Mouse (Mus musculus): ENCODE data around the gene Ctrb1. TPM values are rescaled to one million over a fixed set of nuclear protein-coding genes. Genes with fewer than 3 reads are reported as not detected.

Gene Ctrb1
- polyA plus RNA-seq, 1 experiment from 2014 or later = 387 TPM

DNA sequence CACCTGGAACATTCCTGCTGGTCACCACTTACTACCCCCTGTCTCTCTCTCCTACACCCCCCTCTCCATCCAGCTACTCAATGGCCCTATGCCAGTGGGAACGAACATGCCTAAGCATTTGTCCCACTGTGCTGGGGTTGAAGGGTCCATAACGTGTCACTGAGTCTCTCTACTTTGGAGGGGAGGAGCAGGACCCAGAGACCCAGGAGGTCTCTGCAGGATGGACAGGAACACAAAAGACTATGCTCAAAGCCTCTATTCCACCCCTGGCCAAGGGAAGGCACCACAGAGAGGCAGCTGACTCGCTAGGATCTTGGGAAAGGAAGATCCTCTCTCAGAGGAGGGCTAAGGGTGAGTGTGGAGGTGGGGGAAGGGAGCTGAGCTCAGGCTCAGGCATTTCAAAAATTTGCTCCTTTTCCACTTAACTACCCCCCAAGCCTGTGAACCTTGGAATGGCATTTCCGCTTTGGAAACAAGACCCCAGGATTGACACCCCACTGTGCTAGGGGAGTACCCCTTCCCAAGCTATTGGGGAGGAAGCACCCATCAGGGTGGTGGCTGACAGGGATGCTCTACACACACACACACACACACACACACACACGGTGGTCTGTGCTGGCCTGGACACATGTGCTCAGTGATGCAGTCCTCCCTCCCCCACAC is 42.9 kb upstream of the Ctrb1 start:
- no peaks in the 10 kb centered on the region for H3K9me3 ChIP-seq (ENCODE audit: control insufficient read depth, low read length)
- H3K4me3 ChIP-seq (ENCODE audit: low read depth, low read length) = no peak overlapping the region
- H3K4me1 ChIP-seq (replicated peaks; ENCODE audit: control insufficient read depth, insufficient read depth, low read length) = peaks cover 69% of the 10 kb centered on the region
- H3K36me3 ChIP-seq (ENCODE audit: control insufficient read depth, insufficient read depth, low read length) = 0 out of 2 replicates have a peak, but pooled peaks cover 3% of the 10 kb centered on the region
- peak overlapping the region; percentile 22 for H3K4me2 ChIP-seq (ENCODE audit: low read length)
- peak overlapping the region; percentile 86 for H3K27ac ChIP-seq (ENCODE audit: low read depth)
- WGBS = 12% methylated on average over 5 of the region's 5 CpGs
- DNase-seq (ENCODE audit: low spot score) (no peak), ATAC-seq (replicated peaks; ENCODE audit: low FRiP score, low TSS enrichment, low read depth) (no peak)
- peak overlapping the region; percentile 16; the same call in 1 of the 2 replicates for H3K9ac ChIP-seq (ENCODE audit: low read length)
- no peaks in the 10 kb centered on the region for H3K27me3 ChIP-seq (replicated peaks; ENCODE audit: control insufficient read depth, insufficient read depth, low read length)

DNA sequence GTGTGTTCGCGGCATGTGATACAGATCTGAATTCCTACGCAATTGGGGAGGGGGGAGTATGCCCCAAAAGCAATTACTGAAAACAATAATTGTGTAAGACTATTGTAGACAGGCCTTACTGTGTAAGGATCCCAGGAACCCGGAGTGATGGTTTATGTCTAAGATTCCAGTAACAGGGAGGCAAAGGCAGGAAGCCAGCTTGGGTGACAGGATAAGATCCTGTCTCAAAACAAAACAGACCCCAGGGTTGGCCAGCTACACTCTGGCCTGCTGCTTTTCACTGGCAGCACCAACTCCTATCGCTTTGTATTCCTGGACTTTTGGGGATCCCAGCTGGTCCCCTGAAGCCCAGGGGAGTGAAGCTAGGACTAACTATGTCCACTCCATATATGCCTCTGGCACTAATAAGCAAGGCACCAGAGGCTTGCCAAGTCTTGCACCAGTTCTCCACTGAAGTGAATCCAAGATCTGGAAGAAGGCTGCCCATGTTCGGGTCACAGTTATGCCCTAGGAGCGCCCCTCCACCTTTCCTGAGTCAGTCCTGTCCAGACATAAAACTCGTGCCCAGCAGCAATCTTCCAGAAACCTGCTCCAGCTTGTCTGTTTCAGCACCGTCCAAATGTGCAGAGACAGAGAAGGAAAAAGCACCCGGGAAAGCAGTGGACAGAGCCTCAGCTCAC is 41.7 kb upstream of the Ctrb1 start:
- ATAC-seq (replicated peaks; ENCODE audit: low FRiP score, low TSS enrichment, low read depth) = 0 out of 2 replicates have a peak, but pooled peaks have one; percentile 1
- H3K4me1 ChIP-seq (replicated peaks; ENCODE audit: control insufficient read depth, insufficient read depth, low read length) = peaks cover 67% of the 10 kb centered on the region
- peak overlapping the region; percentile 86 for H3K27ac ChIP-seq (ENCODE audit: low read depth)
- 20% methylated on average over 10 of the region's 10 CpGs for WGBS
- H3K4me2 ChIP-seq (ENCODE audit: low read length) = peak overlapping the region; percentile 77
- no peak for DNase-seq (ENCODE audit: low spot score)
- H3K27me3 ChIP-seq (replicated peaks; ENCODE audit: control insufficient read depth, insufficient read depth, low read length) = no peaks in the 10 kb centered on the region
- 0 out of 2 replicates have a peak overlapping the region, but pooled peaks have one; percentile 20 for H3K9ac ChIP-seq (ENCODE audit: low read length)
- no peaks in the 10 kb centered on the region for H3K9me3 ChIP-seq (ENCODE audit: control insufficient read depth, low read length)
- peak overlapping the region; percentile 86 for H3K4me3 ChIP-seq (ENCODE audit: low read depth, low read length)
- H3K36me3 ChIP-seq (ENCODE audit: control insufficient read depth, insufficient read depth, low read length) = 0 out of 2 replicates have a peak, but pooled peaks cover 3% of the 10 kb centered on the region

DNA sequence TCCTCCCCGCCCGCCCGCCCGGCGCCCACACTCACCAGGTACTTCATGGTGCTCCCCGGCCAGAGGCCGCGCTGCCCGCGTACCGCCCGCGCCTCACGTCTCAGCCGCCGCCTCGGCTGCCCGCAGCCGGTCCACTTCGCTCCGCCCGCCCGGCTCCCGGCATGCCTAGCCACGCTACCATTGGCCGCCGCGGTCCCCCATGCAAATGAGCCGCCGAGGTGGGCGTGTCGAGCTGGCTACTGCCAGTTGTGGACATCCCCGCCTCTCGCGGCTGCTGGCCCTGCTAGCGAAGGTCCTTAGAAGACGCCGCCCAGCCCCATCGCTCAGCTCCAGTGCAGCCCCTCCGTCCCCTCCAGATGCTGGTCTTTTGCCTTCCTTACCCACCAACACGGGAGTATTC is 41.2 kb upstream of the Ctrb1 start:
- Histone ChIP-seq H3K9ac (ENCODE audit: low read length) (peak overlapping the region; percentile 80), H3K27ac (ENCODE audit: low read depth) (peak overlapping the region; percentile 86), H3K36me3 (ENCODE audit: control insufficient read depth, insufficient read depth, low read length) (no peaks in the 10 kb centered on the region), H3K4me2 (ENCODE audit: low read length) (peak overlapping the region; percentile 77), H3K27me3 (replicated peaks; ENCODE audit: control insufficient read depth, insufficient read depth, low read length) (no peaks in the 10 kb centered on the region), H3K4me3 (ENCODE audit: low read depth, low read length) (peak overlapping the region; percentile 86), H3K9me3 (ENCODE audit: control insufficient read depth, low read length) (no peaks in the 10 kb centered on the region), H3K4me1 (replicated peaks; ENCODE audit: control insufficient read depth, insufficient read depth, low read length) (peaks cover 70% of the 10 kb centered on the region)
- ATAC-seq (replicated peaks; ENCODE audit: low FRiP score, low TSS enrichment, low read depth) (peak; percentile 94), DNase-seq (ENCODE audit: low spot score) (peak; percentile 95)
- WGBS = 1% methylated on average over 28 of the region's 41 CpGs

DNA sequence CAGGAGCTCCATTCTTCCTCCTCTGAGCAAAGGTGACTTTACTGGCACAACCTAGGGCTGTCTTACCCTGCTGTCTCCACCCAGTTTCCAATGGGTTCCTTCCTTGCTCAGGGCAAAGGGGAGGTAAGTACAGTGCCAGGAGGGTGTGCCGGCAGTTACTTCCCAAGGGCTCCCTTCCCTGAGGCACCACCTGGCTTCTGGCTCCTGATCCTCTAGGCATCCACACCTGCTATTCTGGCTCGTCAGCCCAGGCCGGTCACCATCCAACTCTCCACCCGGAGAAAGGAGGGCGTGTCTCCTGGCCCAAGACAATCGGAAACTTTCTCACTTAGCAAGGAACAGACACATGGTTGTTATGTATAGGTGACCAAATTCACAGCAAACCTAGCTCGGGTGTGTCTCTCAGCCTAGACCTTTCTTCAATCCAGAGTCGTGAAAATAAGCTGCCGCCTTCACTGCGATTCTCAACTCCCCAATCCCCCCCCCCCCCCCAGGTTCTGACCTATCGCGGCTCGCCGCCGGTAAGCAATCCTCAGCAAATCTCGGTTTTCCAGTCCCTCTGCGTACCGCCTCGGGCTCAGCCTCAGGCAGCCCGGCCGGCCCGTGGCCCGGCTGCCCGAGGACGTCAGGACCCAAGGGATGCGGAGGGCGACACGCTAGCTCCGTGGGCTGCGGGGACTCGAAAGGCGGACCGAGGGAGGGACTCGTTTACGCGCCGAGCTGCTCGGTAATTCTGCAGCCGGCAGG is 40.6 kb upstream of the Ctrb1 start:
- Histone ChIP-seq H3K36me3 (ENCODE audit: control insufficient read depth, insufficient read depth, low read length) (no peaks in the 10 kb centered on the region), H3K4me2 (ENCODE audit: low read length) (peak overlapping the region; percentile 77), H3K27me3 (replicated peaks; ENCODE audit: control insufficient read depth, insufficient read depth, low read length) (no peaks in the 10 kb centered on the region), H3K27ac (ENCODE audit: low read depth) (peak overlapping the region; percentile 86), H3K9ac (ENCODE audit: low read length) (peak overlapping the region; percentile 80), H3K4me1 (replicated peaks; ENCODE audit: control insufficient read depth, insufficient read depth, low read length) (peaks cover 70% of the 10 kb centered on the region), H3K9me3 (ENCODE audit: control insufficient read depth, low read length) (no peaks in the 10 kb centered on the region), H3K4me3 (ENCODE audit: low read depth, low read length) (peak overlapping the region; percentile 86)
- ATAC-seq (replicated peaks; ENCODE audit: low FRiP score, low TSS enrichment, low read depth) (peak; percentile 45), DNase-seq (ENCODE audit: low spot score) (peak; percentile 72)
- under 1% methylated on average over 37 of the region's 39 CpGs for WGBS

DNA sequence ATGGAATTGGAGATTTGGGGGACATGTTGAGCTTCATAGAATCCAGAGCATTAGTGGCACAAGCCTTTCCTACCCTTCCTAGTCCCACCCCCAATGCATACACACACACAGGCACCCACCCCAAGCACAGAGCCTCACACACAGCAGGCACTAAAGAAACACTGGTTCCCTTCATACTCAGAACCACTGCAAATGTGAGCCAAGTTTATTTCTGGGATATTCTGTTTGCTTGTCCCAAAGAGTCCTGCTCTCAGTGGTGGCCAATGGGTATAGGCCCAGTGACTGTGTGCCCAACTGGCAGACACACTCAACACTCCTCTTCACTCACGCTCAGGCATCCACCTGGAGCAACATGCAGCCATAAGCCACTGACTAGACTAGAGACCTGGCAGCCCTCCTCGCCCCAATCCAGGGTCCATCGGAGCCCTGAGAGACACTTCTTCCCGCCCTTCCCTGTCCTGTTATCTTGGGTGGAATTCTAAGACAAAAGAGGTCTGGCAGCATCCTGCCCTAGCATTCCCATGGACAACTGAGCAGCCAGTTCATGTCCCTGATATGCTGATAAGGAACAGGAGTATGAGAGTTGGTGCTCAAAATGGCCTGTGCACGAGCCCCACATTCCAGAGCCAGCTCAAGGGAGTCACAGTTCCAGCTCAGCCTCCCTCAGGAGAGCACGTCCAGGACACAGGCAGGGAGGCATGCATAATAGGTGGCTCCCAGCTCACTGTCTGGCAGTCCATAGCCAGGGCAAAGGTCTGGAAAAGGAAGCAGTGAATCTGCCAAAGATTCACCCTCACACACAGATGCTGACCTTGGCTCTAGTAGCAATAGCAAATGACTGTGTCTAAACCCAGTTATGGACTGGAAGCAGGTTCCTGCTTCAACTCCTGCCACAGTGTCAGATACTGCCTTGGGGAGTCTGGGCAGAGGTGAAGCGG is 38.7 kb upstream of the Ctrb1 start:
- Histone ChIP-seq H3K4me3 (ENCODE audit: low read depth, low read length) (no peak overlapping the region), H3K9ac (ENCODE audit: low read length) (no peak overlapping the region), H3K27ac (ENCODE audit: low read depth) (no peak overlapping the region), H3K4me1 (replicated peaks; ENCODE audit: control insufficient read depth, insufficient read depth, low read length) (peaks cover 57% of the 10 kb centered on the region), H3K27me3 (replicated peaks; ENCODE audit: control insufficient read depth, insufficient read depth, low read length) (no peaks in the 10 kb centered on the region), H3K36me3 (ENCODE audit: control insufficient read depth, insufficient read depth, low read length) (no peaks in the 10 kb centered on the region), H3K4me2 (ENCODE audit: low read length) (peak overlapping the region; percentile 77; the same call in 1 of the 2 replicates), H3K9me3 (ENCODE audit: control insufficient read depth, low read length) (no peaks in the 10 kb centered on the region)
- DNase-seq (ENCODE audit: low spot score) (no peak), ATAC-seq (replicated peaks; ENCODE audit: low FRiP score, low TSS enrichment, low read depth) (no peak)
- WGBS = 49% methylated on average over 7 of the region's 7 CpGs

DNA sequence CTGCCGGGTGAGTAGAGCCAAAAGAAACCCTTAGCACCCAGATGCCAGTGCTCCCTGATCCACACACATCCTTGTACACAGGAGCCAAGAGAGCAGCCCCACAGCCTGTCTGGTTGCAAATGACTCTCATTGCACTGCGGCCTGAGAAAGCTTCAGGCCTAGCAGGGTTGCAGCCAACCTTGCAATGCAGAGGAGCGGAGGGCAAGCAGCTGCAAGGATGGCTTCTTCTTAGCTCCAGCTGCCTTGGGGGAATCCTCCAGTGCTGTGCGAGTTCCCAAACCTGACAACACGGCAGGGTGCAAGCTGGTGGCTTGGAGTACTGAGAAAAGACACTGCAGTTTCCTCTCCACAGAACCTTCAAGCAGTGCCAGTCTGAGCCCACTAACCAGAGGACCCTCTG is 37.7 kb upstream of the Ctrb1 start:
- Histone ChIP-seq H3K4me2 (ENCODE audit: low read length) (no peak overlapping the region), H3K27me3 (replicated peaks; ENCODE audit: control insufficient read depth, insufficient read depth, low read length) (no peaks in the 10 kb centered on the region), H3K4me1 (replicated peaks; ENCODE audit: control insufficient read depth, insufficient read depth, low read length) (peaks cover 47% of the 10 kb centered on the region), H3K36me3 (ENCODE audit: control insufficient read depth, insufficient read depth, low read length) (no peaks in the 10 kb centered on the region), H3K4me3 (ENCODE audit: low read depth, low read length) (no peak overlapping the region), H3K27ac (ENCODE audit: low read depth) (no peak overlapping the region), H3K9me3 (ENCODE audit: control insufficient read depth, low read length) (no peaks in the 10 kb centered on the region), H3K9ac (ENCODE audit: low read length) (no peak overlapping the region)
- 85% methylated on average over 5 of the region's 5 CpGs for WGBS
- no peak for ATAC-seq (replicated peaks; ENCODE audit: low FRiP score, low TSS enrichment, low read depth)
- no peak for DNase-seq (ENCODE audit: low spot score)

DNA sequence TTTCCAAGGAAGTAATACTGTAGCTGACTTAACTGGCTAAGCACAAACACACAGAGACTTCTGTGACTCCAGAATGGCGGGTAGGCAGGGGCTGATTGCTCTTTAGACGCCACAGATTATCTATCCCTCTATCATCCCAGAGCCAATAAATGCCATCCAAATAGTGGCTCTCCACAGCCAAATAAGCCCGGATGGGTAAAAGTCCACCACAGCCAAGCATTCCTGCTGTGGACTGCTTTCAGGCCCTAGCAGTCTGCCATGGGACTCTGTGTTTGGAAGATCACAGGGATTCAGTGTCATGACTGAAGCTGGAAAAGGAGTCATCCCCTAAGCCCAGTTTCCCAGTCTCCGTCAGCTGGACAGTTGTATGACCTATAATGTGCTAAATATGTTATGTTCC is 36.7 kb upstream of the Ctrb1 start:
- Histone ChIP-seq H3K36me3 (ENCODE audit: control insufficient read depth, insufficient read depth, low read length) (no peaks in the 10 kb centered on the region), H3K4me2 (ENCODE audit: low read length) (no peak overlapping the region), H3K27ac (ENCODE audit: low read depth) (no peak overlapping the region), H3K27me3 (replicated peaks; ENCODE audit: control insufficient read depth, insufficient read depth, low read length) (no peaks in the 10 kb centered on the region), H3K9ac (ENCODE audit: low read length) (no peak overlapping the region), H3K4me1 (replicated peaks; ENCODE audit: control insufficient read depth, insufficient read depth, low read length) (peaks cover 37% of the 10 kb centered on the region), H3K9me3 (ENCODE audit: control insufficient read depth, low read length) (no peaks in the 10 kb centered on the region), H3K4me3 (ENCODE audit: low read depth, low read length) (no peak overlapping the region)
- DNase-seq (ENCODE audit: low spot score) (no peak), ATAC-seq (replicated peaks; ENCODE audit: low FRiP score, low TSS enrichment, low read depth) (no peak)
- 53% methylated on average over 4 of the region's 4 CpGs for WGBS
